Mouse (Mus musculus) left cerebral cortex, adult 9 months (tissue): ENCODE measurements around the gene Slc37a1.

ENCODE experiments used
- DNase-seq, 2 experiments: peaks; one replicate each; pipeline ENCODE4 v3.0.0; 2022; ENCODE audit warnings: low spot score in 2 of 2

Slc37a1 gene

GRCm38 (mm10) chr17:31318906-31319767, 32.5 kb downstream of the Slc37a1 start:
- DNase-seq, result no peak

GRCm38 (mm10) chr17:31321425-31321824, 34.8 kb downstream of the Slc37a1 start:
- DNase-seq, result peak; percentile 44 to 89

GRCm38 (mm10) chr17:31322446-31322845, 35.9 kb downstream of the Slc37a1 start:
- no peak for DNase-seq

GRCm38 (mm10) chr17:31323379-31323778, 36.8 kb downstream of the Slc37a1 start:
- DNase-seq, result no peak

GRCm38 (mm10) chr17:31324227-31324626, 37.6 kb downstream of the Slc37a1 start:
- DNase-seq, result no peak

- no peak for DNase-seq
Observed at GRCm38 (mm10) chr17:31325451-31326219, 39.0 kb downstream of the Slc37a1 start.

GRCm38 (mm10) chr17:31326220-31326852, 39.7 kb downstream of the Slc37a1 start:
- no peak for DNase-seq

GRCm38 (mm10) chr17:31328466-31328865, 41.9 kb downstream of the Slc37a1 start:
- no peak for DNase-seq

GRCm38 (mm10) chr17:31330622-31331021, 44.0 kb downstream of the Slc37a1 start:
- peak in 1 of 2 experiments; percentile 61 for DNase-seq

GRCm38 (mm10) chr17:31331273-31331672, 44.7 kb downstream of the Slc37a1 start:
- DNase-seq, result no peak

GRCm38 (mm10) chr17:31331920-31332319, 45.3 kb downstream of the Slc37a1 start:
- DNase-seq, result no peak

- DNase-seq, result no peak
Observed at GRCm38 (mm10) chr17:31332333-31332732, 45.7 kb downstream of the Slc37a1 start.

- DNase-seq, result no peak
Observed at GRCm38 (mm10) chr17:31334509-31335260, 48.1 kb downstream of the Slc37a1 start.

GRCm38 (mm10) chr17:31335344-31336080, 48.9 kb downstream of the Slc37a1 start:
- DNase-seq, result no peak

- DNase-seq, result no peak
Observed at GRCm38 (mm10) chr17:31339769-31340168, 53.2 kb downstream of the Slc37a1 start.

GRCm38 (mm10) chr17:31342191-31342590, 55.6 kb downstream of the Slc37a1 start:
- DNase-seq, result no peak

- DNase-seq, result peak in 1 of 2 experiments; percentile 79
Observed at GRCm38 (mm10) chr17:31344172-31344801, 57.7 kb downstream of the Slc37a1 start.

- no peak for DNase-seq
Observed at GRCm38 (mm10) chr17:31344816-31345215, 58.2 kb downstream of the Slc37a1 start.

- DNase-seq, result no peak
Observed at GRCm38 (mm10) chr17:31348129-31348528, 61.5 kb downstream of the Slc37a1 start.

GRCm38 (mm10) chr17:31349388-31349787, 62.8 kb downstream of the Slc37a1 start:
- peak in 1 of 2 experiments; percentile 49 for DNase-seq
